Mouse (Mus musculus): ENCODE results near the gene Bag2. TPM values are rescaled to one million over a fixed set of nuclear protein-coding genes. Genes with fewer than 3 reads are reported as not detected.
A peak's percentile ranks its signal among the peaks of the same experiment; 100 is the strongest.

The Bag2 gene
- polyA plus RNA-seq, 1 experiment from 2014 or later, result 49.9 TPM

GRCm38 (mm10) chr1:33766520-33767508, 9.2 kb upstream of the Bag2 start:
- no peaks in the 10 kb centered on the region for H3K9me3 ChIP-seq

DNA sequence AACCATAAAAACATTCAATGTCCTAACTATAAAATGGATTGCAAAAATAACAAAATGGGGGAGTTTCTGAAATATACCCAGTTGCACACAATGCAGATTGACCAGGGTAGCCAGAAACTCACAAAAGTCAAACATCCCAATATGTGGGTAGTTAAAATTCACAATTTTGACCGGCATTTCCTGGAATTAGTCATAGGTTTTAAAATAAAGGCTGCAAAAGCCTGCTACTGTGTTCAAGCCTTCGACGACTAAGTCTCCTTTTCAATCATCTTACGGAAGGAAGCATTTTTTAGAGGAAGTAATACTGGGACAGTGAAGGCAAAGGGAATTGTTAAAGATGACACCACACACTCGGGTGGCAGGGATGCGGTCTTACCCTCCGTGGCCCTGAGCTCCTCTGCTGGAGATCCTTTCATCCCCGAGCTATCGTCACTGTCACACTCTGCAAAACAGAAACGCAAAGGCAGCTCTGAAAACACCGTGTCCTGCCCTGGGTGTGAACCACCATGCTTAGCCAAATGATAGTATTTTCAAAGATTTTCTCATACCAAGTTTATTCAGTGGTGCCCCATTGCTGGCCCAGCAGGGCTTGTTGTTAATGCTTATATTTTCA, 8.0 kb upstream of the Bag2 start:
- H3K9ac ChIP-seq (replicated peaks), result no peak overlapping the region
- no peaks in the 10 kb centered on the region for H3K9me3 ChIP-seq
- H3K4me2 ChIP-seq, result no peak overlapping the region
- no peaks in the 10 kb centered on the region for H3K27me3 ChIP-seq
- H3K27ac ChIP-seq, result no peak overlapping the region
- no peak for ATAC-seq (ENCODE audit: insufficient number of reproducible peaks, insufficient read depth, low FRiP score, low TSS enrichment, low read depth)
- no peak overlapping the region for H3K4me3 ChIP-seq (replicated peaks)
- H3K4me1 ChIP-seq (replicated peaks), result no peaks in the 10 kb centered on the region
- H3K36me3 ChIP-seq, result peaks cover 64% of the 10 kb centered on the region
- WGBS, result 91% methylated on average over 11 of the region's 11 CpGs

More at GRCm38 (mm10) chr1:33766520-33767508, 9.2 kb upstream of the Bag2 start:
- Histone ChIP-seq H3K36me3 (peaks cover 65% of the 10 kb centered on the region), H3K27ac (no peak overlapping the region), H3K4me2 (no peak overlapping the region), H3K27me3 (no peaks in the 10 kb centered on the region), H3K4me1 (replicated peaks) (no peaks in the 10 kb centered on the region), H3K9ac (replicated peaks) (no peak overlapping the region), H3K4me3 (replicated peaks) (no peak overlapping the region)
- WGBS, result 80% methylated on average over 16 of the region's 16 CpGs
- no peak for ATAC-seq (ENCODE audit: insufficient number of reproducible peaks, insufficient read depth, low FRiP score, low TSS enrichment, low read depth)

- Histone ChIP-seq H3K4me2 (no peak overlapping the region), H3K9me3 (no peaks in the 10 kb centered on the region), H3K4me3 (replicated peaks) (no peak overlapping the region), H3K36me3 (peaks cover 53% of the 10 kb centered on the region), H3K27me3 (no peaks in the 10 kb centered on the region), H3K4me1 (replicated peaks) (no peaks in the 10 kb centered on the region), H3K9ac (replicated peaks) (no peak overlapping the region), H3K27ac (no peak overlapping the region)
- no peak for ATAC-seq (ENCODE audit: insufficient number of reproducible peaks, insufficient read depth, low FRiP score, low TSS enrichment, low read depth)
- WGBS, result 59% methylated on average over 2 of the region's 2 CpGs
Measured at GRCm38 (mm10) chr1:33763826-33764225, 6.2 kb upstream of the Bag2 start.

- Histone ChIP-seq H3K4me2 (no peak overlapping the region), H3K4me3 (replicated peaks) (no peak overlapping the region)
- 50% methylated on average over 4 of the region's 4 CpGs for WGBS
Measured at GRCm38 (mm10) chr1:33758488-33758887, 893 bp upstream of the Bag2 start.

DNA sequence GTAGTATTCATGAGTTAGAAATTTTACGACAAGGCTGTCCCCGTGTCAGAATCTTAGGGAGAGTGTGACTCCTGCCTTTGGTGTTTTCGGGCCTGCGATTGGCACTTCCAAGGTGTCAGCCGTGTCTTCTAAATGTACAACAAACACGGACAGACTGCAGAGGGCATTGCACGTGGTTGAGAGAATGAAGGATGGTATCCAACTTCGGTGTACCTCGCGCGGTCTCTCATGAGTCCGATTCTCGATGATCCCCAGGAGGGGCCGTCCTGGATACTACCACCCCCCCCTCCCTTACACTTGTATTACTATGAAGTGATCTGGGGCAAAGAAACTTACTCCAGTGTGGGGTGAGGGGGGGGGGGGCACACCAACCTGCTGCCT, 572 bp downstream of the Bag2 start:
- no peak overlapping the region for H3K27ac ChIP-seq

More at GRCm38 (mm10) chr1:33758488-33758887, 893 bp upstream of the Bag2 start:
- no peaks in the 10 kb centered on the region for H3K27me3 ChIP-seq
- H3K27ac ChIP-seq, result no peak overlapping the region
- peaks cover 18% of the 10 kb centered on the region for H3K4me1 ChIP-seq (replicated peaks)
- H3K36me3 ChIP-seq, result peaks cover 30% of the 10 kb centered on the region; the same call in 1 of the 2 replicates
- H3K9me3 ChIP-seq, result no peaks in the 10 kb centered on the region
- no peak for ATAC-seq (ENCODE audit: insufficient number of reproducible peaks, insufficient read depth, low FRiP score, low TSS enrichment, low read depth)
- no peak overlapping the region for H3K9ac ChIP-seq (replicated peaks)

GRCm38 (mm10) chr1:33756258-33757032, 1.1 kb downstream of the Bag2 start:
- 27% methylated on average over 18 of the region's 18 CpGs for WGBS
- Histone ChIP-seq H3K27me3 (no peaks in the 10 kb centered on the region), H3K27ac (no peak overlapping the region), H3K36me3 (peaks cover 20% of the 10 kb centered on the region), H3K9ac (replicated peaks) (peak overlapping the region; percentile 88), H3K4me1 (replicated peaks) (peaks cover 18% of the 10 kb centered on the region), H3K4me3 (replicated peaks) (peak overlapping the region; percentile 74), H3K9me3 (no peaks in the 10 kb centered on the region), H3K4me2 (peak overlapping the region; percentile 70)
- no peak for ATAC-seq (ENCODE audit: insufficient number of reproducible peaks, insufficient read depth, low FRiP score, low TSS enrichment, low read depth)

More for the DNA sequence above, 572 bp downstream of the Bag2 start:
- H3K4me3 ChIP-seq (replicated peaks), result peak overlapping the region; percentile 74
- peak overlapping the region; percentile 88 for H3K9ac ChIP-seq (replicated peaks)
- H3K27me3 ChIP-seq, result no peaks in the 10 kb centered on the region
- peak; percentile 44; the same call in 1 of the 2 replicates for ATAC-seq (ENCODE audit: insufficient number of reproducible peaks, insufficient read depth, low FRiP score, low TSS enrichment, low read depth)
- peak overlapping the region; percentile 70 for H3K4me2 ChIP-seq
- peaks cover 18% of the 10 kb centered on the region for H3K4me1 ChIP-seq (replicated peaks)
- 5% methylated on average over 14 of the region's 14 CpGs for whole genome bisulfite sequencing
- peaks cover 26% of the 10 kb centered on the region for H3K36me3 ChIP-seq
- no peaks in the 10 kb centered on the region for H3K9me3 ChIP-seq

- H3K9ac ChIP-seq (replicated peaks), result no peak overlapping the region
- peaks cover 18% of the 10 kb centered on the region for H3K4me1 ChIP-seq (replicated peaks)
- 80% methylated on average over 7 of the region's 7 CpGs for WGBS
- H3K9me3 ChIP-seq, result no peaks in the 10 kb centered on the region
- no peak overlapping the region for H3K4me3 ChIP-seq (replicated peaks)
- peak overlapping the region; percentile 70 for H3K4me2 ChIP-seq
- no peak overlapping the region for H3K27ac ChIP-seq
- ATAC-seq (ENCODE audit: insufficient number of reproducible peaks, insufficient read depth, low FRiP score, low TSS enrichment, low read depth), result no peak
- H3K27me3 ChIP-seq, result no peaks in the 10 kb centered on the region
- peaks cover 14% of the 10 kb centered on the region for H3K36me3 ChIP-seq
Measured at GRCm38 (mm10) chr1:33755799-33756198, 1.8 kb downstream of the Bag2 start.

DNA sequence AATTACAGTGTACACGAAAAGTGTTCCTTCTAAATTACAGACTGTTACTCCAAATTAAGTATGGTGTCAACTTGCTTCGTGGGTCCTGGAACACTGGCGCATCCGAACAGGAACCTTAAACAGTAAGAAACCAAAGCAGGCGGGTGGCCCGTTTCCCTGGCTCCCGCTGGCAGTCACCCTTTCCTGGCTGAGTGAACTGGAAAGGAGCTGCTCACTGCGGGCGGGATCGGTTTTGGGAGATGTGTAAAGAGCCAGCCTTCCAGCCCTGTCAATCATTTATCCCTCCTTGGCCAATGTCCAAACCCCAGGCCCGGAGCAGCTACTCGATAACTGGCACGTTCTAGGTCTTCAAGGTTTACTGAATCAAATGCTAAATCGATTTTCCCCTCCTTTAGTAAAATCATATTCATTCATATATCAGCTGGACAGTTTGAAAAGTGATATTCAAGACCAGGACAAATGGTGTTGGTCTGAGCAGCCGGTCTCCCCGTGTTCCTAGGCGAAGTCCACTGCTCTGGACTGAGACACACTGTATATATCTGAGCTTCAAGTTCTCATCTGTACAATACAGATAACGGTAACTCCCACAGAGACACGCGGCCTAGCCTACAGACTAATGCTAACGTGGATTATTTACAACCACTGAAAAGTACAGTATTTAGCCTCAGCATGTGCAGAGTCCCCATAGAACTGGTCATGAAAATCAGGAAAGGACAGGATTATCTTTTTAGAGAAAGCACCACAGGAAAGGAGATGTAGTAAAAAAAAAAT, 2.4 kb downstream of the Bag2 start:
- Histone ChIP-seq H3K9me3 (no peaks in the 10 kb centered on the region), H3K27ac (no peak overlapping the region), H3K4me2 (no peak overlapping the region), H3K9ac (replicated peaks) (no peak overlapping the region), H3K36me3 (peaks cover 8% of the 10 kb centered on the region), H3K4me1 (replicated peaks) (peaks cover 18% of the 10 kb centered on the region), H3K4me3 (replicated peaks) (no peak overlapping the region), H3K27me3 (no peaks in the 10 kb centered on the region)
- ATAC-seq (ENCODE audit: insufficient number of reproducible peaks, insufficient read depth, low FRiP score, low TSS enrichment, low read depth), result no peak
- WGBS, result 91% methylated on average over 21 of the region's 21 CpGs

DNA sequence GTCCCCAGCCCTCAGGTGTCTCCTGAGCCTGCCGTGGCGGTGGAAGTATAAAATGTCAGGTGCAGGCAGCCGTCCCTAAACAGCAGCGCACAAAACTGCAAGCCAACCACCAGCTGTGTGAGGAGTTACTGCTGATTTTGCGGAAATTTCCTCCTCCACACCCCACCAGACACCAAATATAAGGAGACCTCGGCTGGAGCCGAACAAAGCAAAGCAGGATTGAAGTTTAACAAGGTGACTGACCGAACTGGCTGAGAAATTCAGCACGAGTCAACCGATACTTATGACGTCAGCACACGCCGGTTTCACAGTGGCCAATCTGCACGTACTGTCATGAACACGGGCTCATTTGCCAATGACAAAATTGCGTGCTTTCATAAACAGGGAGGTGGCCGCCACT, 3.5 kb downstream of the Bag2 start:
- WGBS, result 84% methylated on average over 17 of the region's 17 CpGs
- H3K4me2 ChIP-seq, result no peak overlapping the region
- no peak overlapping the region for H3K27ac ChIP-seq
- peaks cover 18% of the 10 kb centered on the region for H3K4me1 ChIP-seq (replicated peaks)
- H3K27me3 ChIP-seq, result no peaks in the 10 kb centered on the region
- no peak overlapping the region for H3K4me3 ChIP-seq (replicated peaks)
- no peaks in the 10 kb centered on the region for H3K9me3 ChIP-seq
- H3K9ac ChIP-seq (replicated peaks), result no peak overlapping the region
- ATAC-seq (ENCODE audit: insufficient number of reproducible peaks, insufficient read depth, low FRiP score, low TSS enrichment, low read depth), result no peak
- H3K36me3 ChIP-seq, result peaks cover 10% of the 10 kb centered on the region

- Histone ChIP-seq H3K27ac (no peak overlapping the region), H3K9ac (replicated peaks) (no peak overlapping the region), H3K36me3 (peaks cover 37% of the 10 kb centered on the region), H3K4me3 (replicated peaks) (no peak overlapping the region), H3K9me3 (no peaks in the 10 kb centered on the region), H3K4me1 (replicated peaks) (peaks cover 7% of the 10 kb centered on the region), H3K4me2 (no peak overlapping the region), H3K27me3 (no peaks in the 10 kb centered on the region)
- WGBS, result 83% methylated on average over 10 of the region's 10 CpGs
- no peak for ATAC-seq (ENCODE audit: insufficient number of reproducible peaks, insufficient read depth, low FRiP score, low TSS enrichment, low read depth)
Measured at GRCm38 (mm10) chr1:33751283-33751682, 6.3 kb downstream of the Bag2 start.

Measured in limb, embryonic 12.5 days (tissue).